Mouse (Mus musculus) forebrain, embryonic 16.5 days (tissue): ENCODE results near the gene P3h2. TPM values are rescaled to one million over a fixed set of nuclear protein-coding genes. Genes with fewer than 3 reads are reported as not detected.

Source experiments
- ATAC-seq: fragments of 200-750 bp; cut with Nextera tagmentation; 2 replicates; pipeline ENCODE4 v1.8.0; 2017; ENCODE audit warnings: mild to moderate bottlenecking, moderate library complexity
- H3K27ac ChIP-seq: fragments of 300-500 bp; sonication (generic); 2 replicates; pipeline ENCODE4 v1.5.1; 2014; ENCODE audit warnings: low read length, control low read depth
- H3K27me3 ChIP-seq: fragments of 300-500 bp; sonication (generic); replicated peaks from 2 replicates; pipeline ENCODE4 v1.6.1; 2014; ENCODE audit warnings: low read length; ENCODE audit not compliant: control insufficient read depth, insufficient read depth
- H3K36me3 ChIP-seq: fragments of 300-500 bp; sonication (generic); 2 replicates; pipeline ENCODE4 v1.6.1; 2014; ENCODE audit not compliant: control insufficient read depth, insufficient read depth
- H3K4me1 ChIP-seq: fragments of 300-500 bp; sonication (generic); replicated peaks from 2 replicates; pipeline ENCODE4 v1.6.1; 2014; ENCODE audit warnings: low read length; ENCODE audit not compliant: control insufficient read depth, insufficient read depth
- H3K4me2 ChIP-seq: fragments of 300-500 bp; sonication (generic); 2 replicates; pipeline ENCODE4 v1.6.1; 2014; ENCODE audit warnings: mild to moderate bottlenecking, low read length, control low read depth
- H3K4me3 ChIP-seq: fragments of 300-500 bp; sonication (generic); replicated peaks from 2 replicates; pipeline ENCODE4 v1.5.1; 2014; ENCODE audit warnings: mild to moderate bottlenecking, low read length, control low read depth
- H3K9ac ChIP-seq: fragments of 300-500 bp; sonication (generic); replicated peaks from 2 replicates; pipeline ENCODE4 v1.6.1; 2014; ENCODE audit warnings: low read depth, low read length, control low read depth
- H3K9me3 ChIP-seq: fragments of 300-500 bp; sonication (generic); 2 replicates; pipeline ENCODE4 v1.6.1; 2016; ENCODE audit warnings: low read length; ENCODE audit not compliant: control insufficient read depth
- WGBS: fragments of 180-500 bp; shearing (Covaris S2); extraction: QIAGEN DNeasy Blood & Tissue Kit; methylation state at CpG from one replicate; pipeline ENCODE4 v1.1.7; 2014; 5-methylcytosine and 5-hydroxymethylcytosine counted together
- polyA plus RNA-seq: library from polyadenylated mRNA; unstranded; fragments of >200 nt; fragmentation: Nextera tagmentation; extraction: Ambion mirVana; gene quantifications from 2 replicates; pipeline ENCODE4 v1.2.1, GENCODE M21; 2015

P3h2 gene
- polyA plus RNA-seq, 1 experiment from 2014 or later = 0.44 TPM

DNA sequence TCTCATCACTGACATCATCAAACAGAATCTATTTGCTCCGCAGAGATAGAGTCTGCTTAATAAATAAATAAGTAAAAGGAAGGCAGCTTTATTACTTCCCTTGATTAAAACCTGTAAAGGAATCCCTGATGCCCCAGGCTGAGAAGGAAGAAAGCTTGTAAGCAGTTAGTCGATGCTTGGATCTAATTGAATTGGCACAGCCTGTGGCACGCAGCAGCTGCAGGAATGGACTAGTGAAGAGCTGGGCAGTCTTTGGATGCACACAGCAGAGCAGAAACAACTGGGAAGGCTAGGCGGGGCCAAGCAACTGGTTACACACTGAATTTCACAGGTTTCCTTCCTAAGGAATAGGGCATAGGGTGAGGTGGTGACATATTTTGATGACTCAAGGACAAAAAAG, 5.4 kb downstream of the P3h2 start:
- peaks cover 5% of the 10 kb centered on the region for H3K4me1 ChIP-seq

GRCm38 (mm10) chr16:26095696-26096284, 9.8 kb downstream of the P3h2 start:
- no peak overlapping the region for H3K27ac ChIP-seq
- no peak for ATAC-seq
- H3K9ac ChIP-seq = no peak overlapping the region
- H3K27me3 ChIP-seq = no peaks in the 10 kb centered on the region
- H3K4me2 ChIP-seq = no peak overlapping the region
- whole genome bisulfite sequencing = 82% methylated on average over 7 of the region's 7 CpGs
- H3K9me3 ChIP-seq = no peaks in the 10 kb centered on the region
- no peaks in the 10 kb centered on the region for H3K4me1 ChIP-seq
- H3K4me3 ChIP-seq = no peak overlapping the region
- no peaks in the 10 kb centered on the region for H3K36me3 ChIP-seq

More for the DNA sequence above, 5.4 kb downstream of the P3h2 start:
- WGBS = 25% methylated on average over 4 of the region's 4 CpGs
- no peak overlapping the region for H3K4me2 ChIP-seq
- no peaks in the 10 kb centered on the region for H3K9me3 ChIP-seq
- no peak overlapping the region for H3K9ac ChIP-seq
- no peak overlapping the region for H3K27ac ChIP-seq
- peaks cover 5% of the 10 kb centered on the region; the same call in 1 of the 2 replicates for H3K27me3 ChIP-seq
- no peaks in the 10 kb centered on the region for H3K36me3 ChIP-seq
- no peak for ATAC-seq
- no peak overlapping the region for H3K4me3 ChIP-seq

DNA sequence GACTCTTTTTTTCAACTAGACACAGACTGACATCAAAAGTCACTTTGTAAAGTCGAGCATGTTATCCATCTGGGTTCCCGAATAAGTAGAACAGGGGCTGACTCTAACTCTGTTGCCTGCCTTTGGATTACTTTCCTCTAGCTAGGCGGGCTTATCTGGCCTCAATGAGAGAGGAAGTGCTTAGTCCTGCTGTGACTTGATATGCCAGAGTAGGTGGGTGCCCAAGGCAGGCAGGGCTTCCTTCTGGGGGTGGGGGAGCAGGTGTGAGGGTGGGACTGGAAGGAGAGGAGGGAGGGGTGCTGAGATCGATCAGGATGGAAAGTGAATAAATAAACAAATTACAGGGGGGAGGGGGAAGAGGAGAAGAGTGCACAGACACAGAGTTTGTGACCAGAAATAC, 11.7 kb downstream of the P3h2 start:
- no peak for ATAC-seq
- 72% methylated on average over 4 of the region's 4 CpGs for WGBS

DNA sequence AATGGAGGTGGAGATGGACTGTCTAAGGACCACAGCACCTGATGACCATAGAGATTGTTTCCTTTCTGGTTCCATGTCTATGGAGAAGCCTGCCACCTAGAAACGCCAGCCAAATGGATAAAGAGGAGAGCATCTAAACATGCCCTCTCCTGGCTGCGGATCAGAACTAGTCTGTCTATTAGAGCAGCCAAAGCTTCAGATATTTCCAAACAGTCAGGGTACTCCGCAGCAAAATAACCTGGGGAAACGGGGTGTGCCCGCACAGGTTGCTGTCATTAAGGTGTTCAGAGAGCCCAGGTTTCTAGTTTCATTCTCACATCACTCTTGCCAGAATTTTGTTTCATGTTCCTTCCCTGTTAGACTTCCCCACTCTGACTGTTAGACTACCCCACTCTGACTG, 16.6 kb downstream of the P3h2 start:
- Histone ChIP-seq H3K4me1 (no peaks in the 10 kb centered on the region), H3K27ac (no peak overlapping the region), H3K36me3 (no peaks in the 10 kb centered on the region), H3K9me3 (no peaks in the 10 kb centered on the region), H3K27me3 (no peaks in the 10 kb centered on the region), H3K9ac (no peak overlapping the region), H3K4me2 (no peak overlapping the region), H3K4me3 (no peak overlapping the region)
- no peak for ATAC-seq
- WGBS = 90% methylated on average over 5 of the region's 5 CpGs

More for the DNA sequence above, 11.7 kb downstream of the P3h2 start:
- H3K9me3 ChIP-seq = no peaks in the 10 kb centered on the region
- no peak overlapping the region for H3K4me3 ChIP-seq
- H3K9ac ChIP-seq = no peak overlapping the region
- no peaks in the 10 kb centered on the region for H3K4me1 ChIP-seq
- H3K27ac ChIP-seq = no peak overlapping the region
- no peaks in the 10 kb centered on the region for H3K27me3 ChIP-seq
- H3K4me2 ChIP-seq = no peak overlapping the region
- no peaks in the 10 kb centered on the region for H3K36me3 ChIP-seq

DNA sequence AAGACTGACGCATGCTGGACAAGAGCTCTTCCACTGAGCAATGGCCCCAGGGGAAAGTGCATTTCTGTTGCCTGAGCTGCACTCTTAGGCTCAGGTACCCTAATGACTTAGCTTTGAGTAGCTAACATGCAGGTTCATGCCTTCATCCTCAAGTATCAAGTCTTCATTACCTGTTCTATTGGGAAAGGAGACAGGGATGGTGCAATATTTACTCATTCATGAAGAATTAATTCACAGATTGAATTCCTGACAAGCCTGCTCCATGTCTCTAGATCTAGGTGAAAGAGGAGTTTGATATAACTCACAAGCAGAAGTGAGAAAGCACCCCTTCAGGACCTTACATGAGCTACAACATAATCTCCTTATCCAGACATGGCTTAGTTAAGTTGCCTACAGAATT, 17.3 kb downstream of the P3h2 start:
- Histone ChIP-seq H3K4me3 (no peak overlapping the region), H3K4me2 (no peak overlapping the region), H3K36me3 (no peaks in the 10 kb centered on the region), H3K27me3 (no peaks in the 10 kb centered on the region), H3K9ac (no peak overlapping the region), H3K9me3 (no peaks in the 10 kb centered on the region), H3K4me1 (no peaks in the 10 kb centered on the region), H3K27ac (no peak overlapping the region)
- 88% methylated on average over 1 of the region's 1 CpGs for WGBS
- ATAC-seq = no peak

GRCm38 (mm10) chr16:26086955-26087354, 18.6 kb downstream of the P3h2 start:
- H3K27me3 ChIP-seq = no peaks in the 10 kb centered on the region
- WGBS = 95% methylated on average over 1 of the region's 1 CpGs
- no peak for ATAC-seq
- no peak overlapping the region for H3K4me2 ChIP-seq
- no peaks in the 10 kb centered on the region for H3K9me3 ChIP-seq
- H3K27ac ChIP-seq = no peak overlapping the region
- H3K4me1 ChIP-seq = no peaks in the 10 kb centered on the region
- no peak overlapping the region for H3K9ac ChIP-seq
- H3K4me3 ChIP-seq = no peak overlapping the region
- no peaks in the 10 kb centered on the region for H3K36me3 ChIP-seq

DNA sequence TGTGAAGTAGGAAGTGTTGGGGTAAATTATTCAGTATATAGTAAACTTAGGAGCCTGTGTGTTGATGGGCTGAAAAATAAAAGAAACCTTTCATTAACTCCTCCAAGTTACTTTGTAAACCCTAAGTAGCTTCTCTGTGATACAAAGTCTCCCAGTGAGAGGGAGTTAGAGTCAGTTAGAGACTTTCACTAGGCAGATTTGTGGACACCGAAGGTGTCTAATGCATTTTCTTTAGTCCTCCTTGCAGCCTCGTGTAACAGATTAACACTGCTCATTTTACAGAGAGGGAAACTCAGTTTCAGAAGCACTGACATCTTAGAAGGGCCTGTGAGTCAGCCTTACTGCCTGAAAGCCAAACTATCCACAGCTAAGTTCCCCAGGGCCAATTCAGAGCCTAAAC, 20.4 kb downstream of the P3h2 start:
- H3K9me3 ChIP-seq = no peaks in the 10 kb centered on the region
- no peak overlapping the region for H3K27ac ChIP-seq
- H3K36me3 ChIP-seq = no peaks in the 10 kb centered on the region
- no peak for ATAC-seq
- no peaks in the 10 kb centered on the region for H3K4me1 ChIP-seq
- H3K4me3 ChIP-seq = no peak overlapping the region
- H3K9ac ChIP-seq = no peak overlapping the region
- 34% methylated on average over 2 of the region's 2 CpGs for WGBS
- H3K27me3 ChIP-seq = no peaks in the 10 kb centered on the region
- no peak overlapping the region for H3K4me2 ChIP-seq

- no peak overlapping the region for H3K4me2 ChIP-seq
- no peak overlapping the region for H3K4me3 ChIP-seq
- H3K27ac ChIP-seq = no peak overlapping the region
- WGBS = 90% methylated on average over 1 of the region's 1 CpGs
- no peaks in the 10 kb centered on the region for H3K9me3 ChIP-seq
- H3K4me1 ChIP-seq = no peaks in the 10 kb centered on the region
- no peaks in the 10 kb centered on the region for H3K27me3 ChIP-seq
- H3K36me3 ChIP-seq = no peaks in the 10 kb centered on the region
- no peak for ATAC-seq
- H3K9ac ChIP-seq = no peak overlapping the region
Observed at GRCm38 (mm10) chr16:26082831-26083230, 22.8 kb downstream of the P3h2 start.

DNA sequence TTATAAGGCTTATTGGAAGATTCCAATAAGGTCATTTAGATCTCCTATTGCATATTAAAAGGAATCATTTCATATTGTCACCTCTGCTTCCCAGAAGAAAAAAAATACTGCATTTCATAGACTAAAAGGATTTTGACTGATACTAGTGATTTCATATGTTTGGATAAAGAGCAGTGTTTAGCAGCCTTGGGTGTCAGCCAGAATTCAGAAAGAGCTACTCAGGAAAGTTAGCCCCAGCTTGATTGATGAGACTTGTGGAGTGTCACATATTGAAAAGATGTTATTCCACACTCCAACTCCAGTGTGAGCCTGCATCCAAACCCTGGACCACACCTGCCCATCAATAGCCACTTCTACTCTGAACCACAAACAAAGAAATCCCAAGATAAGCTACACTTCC, 23.2 kb downstream of the P3h2 start:
- Histone ChIP-seq H3K9me3 (no peaks in the 10 kb centered on the region), H3K4me2 (no peak overlapping the region), H3K36me3 (no peaks in the 10 kb centered on the region), H3K27me3 (no peaks in the 10 kb centered on the region), H3K4me1 (no peaks in the 10 kb centered on the region), H3K9ac (no peak overlapping the region), H3K27ac (no peak overlapping the region), H3K4me3 (no peak overlapping the region)
- ATAC-seq = no peak

DNA sequence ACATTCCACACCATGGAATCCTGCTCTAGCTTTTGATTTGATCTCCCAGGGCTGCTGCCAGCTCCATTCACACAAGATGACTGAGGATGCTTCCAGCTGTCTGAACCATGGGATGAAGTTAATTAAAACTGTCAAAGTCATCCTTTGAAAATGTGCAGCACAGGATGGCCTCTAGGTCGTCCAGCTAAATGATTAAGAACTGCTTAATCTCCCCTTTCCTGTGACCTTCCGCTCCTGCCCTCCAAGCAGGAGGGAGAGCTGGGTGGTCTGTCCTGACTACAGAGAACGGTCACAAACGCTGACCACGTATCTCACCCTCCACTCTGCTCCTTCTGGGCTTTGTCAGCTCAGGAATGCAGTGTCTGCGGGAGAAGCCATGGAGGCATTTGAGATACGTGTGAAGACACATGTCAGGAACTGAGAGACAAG, 26.6 kb downstream of the P3h2 start:
- H3K4me3 ChIP-seq = no peak overlapping the region
- no peak overlapping the region for H3K9ac ChIP-seq
- H3K4me2 ChIP-seq = no peak overlapping the region
- H3K36me3 ChIP-seq = no peaks in the 10 kb centered on the region
- H3K4me1 ChIP-seq = no peaks in the 10 kb centered on the region
- 27% methylated on average over 7 of the region's 7 CpGs for WGBS
- H3K9me3 ChIP-seq = no peaks in the 10 kb centered on the region
- H3K27ac ChIP-seq = no peak overlapping the region
- H3K27me3 ChIP-seq = no peaks in the 10 kb centered on the region
- ATAC-seq = no peak
